Mouse (Mus musculus) stomach, embryonic 16.5 days (tissue): ENCODE data around the gene Map3k3. TPM values are rescaled to one million over a fixed set of nuclear protein-coding genes. Genes with fewer than 3 reads are reported as not detected.
A peak's percentile ranks its signal among the peaks of the same experiment; 100 is the strongest.
"Not testable (repeated sequence)": the region's sequence is repeated elsewhere in the genome, so short reads cannot be mapped to it uniquely, and the experiment has no call there.

Experiments used
- ATAC-seq: fragments of 200-750 bp; cut with Nextera tagmentation; 2 replicates; pipeline ENCODE4 v1.8.0; 2017; ENCODE audit warnings: moderate number of reproducible peaks, moderate TSS enrichment; ENCODE audit not compliant: insufficient read depth, low FRiP score
- H3K27ac ChIP-seq: fragments of 300-500 bp; sonication (generic); 2 replicates; pipeline ENCODE4 v1.5.1; 2014; ENCODE audit warnings: low read length
- H3K27me3 ChIP-seq: fragments of 300-500 bp; sonication (generic); 2 replicates; pipeline ENCODE4 v1.6.1; 2014; ENCODE audit warnings: low read length, control low read depth, mixed read lengths; ENCODE audit not compliant: control insufficient read depth, insufficient read depth
- H3K36me3 ChIP-seq: fragments of 300-500 bp; sonication (generic); 2 replicates; pipeline ENCODE4 v1.6.1; 2014; ENCODE audit warnings: low read length; ENCODE audit not compliant: control insufficient read depth, insufficient read depth
- H3K4me1 ChIP-seq: fragments of 300-500 bp; sonication (generic); 2 replicates; pipeline ENCODE4 v1.6.1; 2014; ENCODE audit warnings: low read length, control low read depth, mixed read lengths; ENCODE audit not compliant: control insufficient read depth, insufficient read depth
- H3K4me2 ChIP-seq: fragments of 300-500 bp; sonication (generic); 2 replicates; pipeline ENCODE4 v1.6.1; 2014; ENCODE audit warnings: low read depth, low read length, mixed read lengths
- H3K4me3 ChIP-seq: fragments of 300-500 bp; sonication (generic); replicated peaks from 2 replicates; pipeline ENCODE4 v1.5.1; 2014; ENCODE audit warnings: mild to moderate bottlenecking, low read length
- H3K9ac ChIP-seq: fragments of 300-500 bp; sonication (generic); 2 replicates; pipeline ENCODE4 v1.6.1; 2014; ENCODE audit warnings: low read length
- H3K9me3 ChIP-seq: fragments of 300-500 bp; sonication (generic); replicated peaks from 2 replicates; pipeline ENCODE4 v1.6.1; 2016; ENCODE audit warnings: low read length, control low read depth; ENCODE audit not compliant: control insufficient read depth
- WGBS: fragments of 180-500 bp; shearing (Covaris S2); extraction: QIAGEN DNeasy Blood & Tissue Kit; methylation state at CpG from one replicate; pipeline ENCODE4 v1.1.7; 2014; 5-methylcytosine and 5-hydroxymethylcytosine counted together
- polyA plus RNA-seq: library from polyadenylated mRNA; unstranded; fragments of >200 nt; fragmentation: Nextera tagmentation; extraction: Ambion mirVana; gene quantifications from 2 replicates; pipeline ENCODE4 v1.2.1, GENCODE M21; 2015

Gene Map3k3
- polyA plus RNA-seq, 1 experiment from 2014 or later = 8.1 TPM

DNA sequence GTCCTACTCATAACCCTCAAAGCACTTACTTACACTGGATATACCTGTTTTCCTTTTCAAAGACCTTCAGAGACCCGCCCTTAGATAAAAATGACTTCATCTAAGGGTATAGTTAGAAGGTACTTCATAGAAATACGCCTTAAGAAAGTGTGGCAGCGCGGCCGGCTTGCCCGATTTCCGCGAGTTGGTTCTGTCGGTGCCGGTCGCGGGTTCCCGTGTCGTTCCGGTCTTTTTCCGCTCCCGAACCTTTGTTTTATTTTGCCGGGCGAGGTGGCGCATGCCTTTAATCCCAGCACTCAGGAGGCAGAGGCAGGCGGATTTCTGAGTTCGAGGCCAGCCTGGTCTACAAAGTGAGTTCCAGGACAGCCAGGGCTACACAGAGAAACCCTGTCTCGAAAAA is 17.8 kb upstream of the Map3k3 start:
- not testable (repeated sequence) for H3K27me3 ChIP-seq, H3K36me3 ChIP-seq, H3K9me3 ChIP-seq, ATAC-seq
- 11% methylated on average over 23 of the region's 23 CpGs for WGBS
- H3K9ac ChIP-seq = peak overlapping the region; percentile 95
- peak overlapping the region; percentile 93 for H3K4me3 ChIP-seq
- H3K27ac ChIP-seq = peak overlapping the region; percentile 96
- peaks cover 13% of the 10 kb centered on the region for H3K4me1 ChIP-seq
- H3K4me2 ChIP-seq = peak overlapping the region; percentile 85

DNA sequence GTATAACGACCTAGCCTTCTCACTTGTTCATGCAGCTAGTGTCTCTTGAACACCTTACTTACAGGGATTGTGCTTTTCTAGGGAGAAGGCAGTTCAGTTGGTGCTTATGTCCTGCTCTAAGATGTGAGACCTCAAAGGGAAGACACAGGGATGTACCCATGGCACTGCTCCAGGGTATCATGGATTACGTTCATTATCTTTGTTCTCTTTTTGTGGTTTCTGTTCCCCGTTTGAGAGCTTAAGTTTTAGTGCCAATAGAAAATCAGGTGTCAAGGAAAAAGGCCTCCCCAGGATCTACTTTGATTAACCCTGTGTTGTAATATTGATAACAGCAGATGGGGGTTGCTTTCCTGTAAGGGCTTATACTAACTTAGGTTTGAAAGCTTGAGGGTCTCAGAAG is 10.6 kb upstream of the Map3k3 start:
- Histone ChIP-seq H3K27me3 (no peaks in the 10 kb centered on the region), H3K4me2 (no peak overlapping the region), H3K4me3 (no peak overlapping the region), H3K9me3 (no peaks in the 10 kb centered on the region), H3K4me1 (no peaks in the 10 kb centered on the region), H3K9ac (no peak overlapping the region), H3K27ac (no peak overlapping the region), H3K36me3 (no peaks in the 10 kb centered on the region; the same call in none of the 2 replicates)
- 80% methylated on average over 3 of the region's 3 CpGs for WGBS
- ATAC-seq = no peak

DNA sequence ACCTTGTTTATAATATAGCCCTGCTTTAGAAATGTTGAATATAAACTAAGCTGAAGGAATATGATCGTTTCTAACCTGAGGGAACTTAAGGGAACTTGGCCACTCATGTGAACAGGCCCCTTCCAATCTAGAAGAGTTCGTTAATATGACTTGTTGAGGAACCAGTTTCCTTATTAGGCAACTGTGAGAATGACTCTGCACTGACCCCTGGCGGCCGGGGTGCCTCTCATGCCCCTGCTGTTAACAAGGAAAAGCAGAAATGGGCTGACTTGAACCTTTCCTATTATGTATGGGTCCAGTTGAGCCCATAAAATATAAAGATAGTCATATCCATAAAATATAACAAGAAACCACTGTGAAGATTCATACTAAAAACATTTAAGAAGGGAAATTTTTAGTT is 8.1 kb upstream of the Map3k3 start:
- no peaks in the 10 kb centered on the region for H3K27me3 ChIP-seq
- H3K4me1 ChIP-seq = no peaks in the 10 kb centered on the region
- H3K36me3 ChIP-seq = no peaks in the 10 kb centered on the region; the same call in none of the 2 replicates
- H3K4me2 ChIP-seq = no peak overlapping the region
- WGBS = 6% methylated on average over 4 of the region's 4 CpGs
- no peak for ATAC-seq
- no peak overlapping the region for H3K27ac ChIP-seq
- H3K9ac ChIP-seq = no peak overlapping the region
- H3K9me3 ChIP-seq = no peaks in the 10 kb centered on the region
- no peak overlapping the region for H3K4me3 ChIP-seq

DNA sequence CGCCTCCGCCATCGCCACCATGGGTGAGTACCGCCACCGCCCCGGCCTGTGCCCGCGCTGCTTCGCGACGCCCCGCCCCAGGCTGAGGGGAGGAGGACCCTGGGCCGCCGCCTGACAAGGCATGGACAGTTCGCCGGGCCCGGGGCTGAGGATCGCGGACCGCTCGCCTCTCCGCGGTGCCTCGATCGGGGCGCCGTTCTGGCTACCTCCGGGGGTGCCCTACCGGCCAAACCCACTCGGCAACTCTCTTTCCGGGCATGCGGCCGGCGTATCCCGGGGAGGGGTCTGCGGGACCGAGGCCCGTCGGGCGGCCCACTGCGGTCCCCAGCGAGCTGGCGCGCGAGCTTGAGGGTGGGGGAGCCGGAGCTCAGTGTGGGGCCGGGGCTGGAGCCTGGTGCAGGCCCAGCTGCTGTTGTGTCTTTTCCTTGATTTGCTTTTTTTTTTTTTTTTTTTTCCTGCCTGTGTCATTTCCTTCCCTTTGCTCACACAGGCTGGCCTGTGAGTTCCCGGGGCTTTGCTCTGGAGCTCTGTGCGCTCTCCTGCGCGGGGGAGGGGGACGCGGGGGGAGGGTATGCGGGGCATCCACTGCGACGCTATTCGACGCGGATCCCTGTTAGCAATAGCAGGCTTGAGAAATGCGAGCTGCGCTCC is 623 bp downstream of the Map3k3 start:
- WGBS = 1% methylated on average over 61 of the region's 61 CpGs
- peak overlapping the region; percentile 99 for H3K4me3 ChIP-seq
- H3K4me1 ChIP-seq = peaks cover 11% of the 10 kb centered on the region; the same call in 1 of the 2 replicates
- peak overlapping the region; percentile 64 for H3K4me2 ChIP-seq
- H3K27ac ChIP-seq = peak overlapping the region; percentile 99
- H3K27me3 ChIP-seq = no peaks in the 10 kb centered on the region
- H3K36me3 ChIP-seq = no peaks in the 10 kb centered on the region
- peak; percentile 71 for ATAC-seq
- no peaks in the 10 kb centered on the region for H3K9me3 ChIP-seq
- peak overlapping the region; percentile 98 for H3K9ac ChIP-seq

DNA sequence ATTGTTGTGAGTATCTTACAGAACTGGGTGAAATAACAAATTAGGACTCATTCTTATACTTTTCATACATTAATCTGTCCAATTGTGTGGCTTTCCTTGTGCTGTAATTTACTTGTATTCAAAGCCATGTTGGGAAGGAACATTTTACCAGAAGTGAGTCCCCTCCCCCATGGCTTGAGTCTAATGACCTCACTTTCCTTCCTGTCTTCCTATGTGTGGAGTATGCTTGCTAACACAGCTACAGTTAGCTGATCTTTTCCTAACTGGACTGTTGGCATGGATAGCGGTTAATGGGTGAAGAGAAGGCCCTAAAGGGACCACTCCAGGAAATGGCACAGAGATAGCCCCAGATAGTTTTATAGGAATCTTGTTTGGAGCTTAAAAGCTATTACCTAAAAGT is 13.8 kb downstream of the Map3k3 start:
- no peak overlapping the region for H3K4me2 ChIP-seq
- H3K9ac ChIP-seq = no peak overlapping the region
- no peaks in the 10 kb centered on the region for H3K36me3 ChIP-seq
- H3K27ac ChIP-seq = no peak overlapping the region
- 79% methylated on average over 1 of the region's 1 CpGs for WGBS
- no peak for ATAC-seq
- H3K9me3 ChIP-seq = no peaks in the 10 kb centered on the region
- no peaks in the 10 kb centered on the region for H3K4me1 ChIP-seq
- no peak overlapping the region for H3K4me3 ChIP-seq
- no peaks in the 10 kb centered on the region for H3K27me3 ChIP-seq

DNA sequence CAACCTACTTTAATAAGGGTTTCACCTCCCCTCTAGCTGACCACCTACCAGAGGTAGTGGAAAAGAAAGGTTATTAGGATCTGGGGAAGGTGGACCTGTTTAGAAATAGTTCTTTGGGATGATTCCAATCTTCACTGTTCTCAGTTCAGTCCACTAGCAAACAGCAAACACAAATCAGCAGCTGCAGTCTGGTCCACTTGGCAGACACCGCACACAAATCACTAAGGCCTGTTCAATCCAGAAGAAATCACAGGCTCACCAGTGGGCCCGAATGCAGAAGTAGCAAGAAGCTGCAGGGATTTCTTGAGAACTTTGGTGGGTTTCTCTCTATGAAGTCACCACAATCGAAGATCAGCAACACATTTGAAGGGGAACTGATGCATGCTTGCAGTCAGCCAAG is 18.5 kb downstream of the Map3k3 start:
- Histone ChIP-seq H3K4me1 (no peaks in the 10 kb centered on the region), H3K4me2 (no peak overlapping the region), H3K9me3 (no peaks in the 10 kb centered on the region), H3K27ac (no peak overlapping the region), H3K36me3 (no peaks in the 10 kb centered on the region), H3K9ac (no peak overlapping the region), H3K27me3 (no peaks in the 10 kb centered on the region), H3K4me3 (no peak overlapping the region)
- WGBS = 83% methylated on average over 3 of the region's 3 CpGs
- ATAC-seq = no peak

DNA sequence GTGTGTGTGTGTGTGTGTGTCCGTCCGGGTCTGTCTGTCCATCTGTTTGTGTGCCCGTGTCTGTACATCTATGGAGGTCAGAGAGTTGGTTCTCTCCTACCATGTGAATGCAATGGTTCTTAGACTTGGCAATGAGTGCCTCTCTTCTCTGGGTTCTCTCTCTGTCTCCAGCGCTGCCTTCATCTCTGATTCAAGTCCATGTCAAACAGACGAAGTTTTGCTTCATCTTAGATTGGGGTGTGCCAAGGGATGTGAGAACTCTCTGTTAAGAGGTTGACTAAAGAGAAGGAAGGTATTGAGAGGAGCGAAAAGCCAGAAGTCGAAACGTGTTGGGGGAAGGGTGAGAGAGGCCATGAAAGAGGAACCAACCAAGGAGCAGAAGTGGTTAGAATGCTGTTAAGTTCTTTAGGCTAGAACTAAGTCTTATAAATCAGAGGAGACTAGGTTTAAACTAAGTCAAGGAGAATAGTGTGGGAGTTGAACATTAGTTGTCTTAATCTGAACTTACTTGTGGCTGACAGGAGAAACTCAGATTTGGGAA is 21.7 kb downstream of the Map3k3 start:
- no peaks in the 10 kb centered on the region for H3K36me3 ChIP-seq
- 81% methylated on average over 8 of the region's 8 CpGs for WGBS
- no peak overlapping the region for H3K27ac ChIP-seq
- H3K4me3 ChIP-seq = no peak overlapping the region
- H3K27me3 ChIP-seq = no peaks in the 10 kb centered on the region
- H3K4me1 ChIP-seq = no peaks in the 10 kb centered on the region
- H3K9ac ChIP-seq = no peak overlapping the region
- no peaks in the 10 kb centered on the region for H3K9me3 ChIP-seq
- no peak overlapping the region for H3K4me2 ChIP-seq
- no peak for ATAC-seq

DNA sequence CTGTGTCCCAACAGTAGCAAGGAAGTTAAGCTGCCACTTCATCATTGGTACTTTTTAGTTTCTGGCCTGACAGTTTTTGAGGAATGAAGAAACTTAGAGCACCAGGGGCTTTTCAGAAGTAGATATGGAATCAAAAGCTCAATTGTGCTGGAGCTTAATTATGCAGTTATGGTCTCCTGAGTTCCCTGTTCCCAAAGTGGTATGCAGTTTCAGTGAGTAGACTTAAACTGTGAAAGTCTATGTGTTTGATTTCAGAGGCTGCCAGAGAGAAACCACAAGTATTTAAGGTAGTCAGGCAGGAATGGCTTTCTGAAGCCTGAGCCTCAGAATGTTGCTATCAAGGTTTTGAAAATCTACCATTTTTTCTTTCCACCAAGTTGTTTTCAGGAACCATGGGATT is 27.3 kb downstream of the Map3k3 start:
- H3K27me3 ChIP-seq = no peaks in the 10 kb centered on the region
- no peak for ATAC-seq
- no peak overlapping the region for H3K4me3 ChIP-seq
- no peak overlapping the region for H3K4me2 ChIP-seq
- H3K4me1 ChIP-seq = no peaks in the 10 kb centered on the region
- no peak overlapping the region for H3K27ac ChIP-seq
- no peak overlapping the region for H3K9ac ChIP-seq
- no peaks in the 10 kb centered on the region for H3K9me3 ChIP-seq
- 0 out of 2 replicates have a peak, but pooled peaks cover 9% of the 10 kb centered on the region for H3K36me3 ChIP-seq

DNA sequence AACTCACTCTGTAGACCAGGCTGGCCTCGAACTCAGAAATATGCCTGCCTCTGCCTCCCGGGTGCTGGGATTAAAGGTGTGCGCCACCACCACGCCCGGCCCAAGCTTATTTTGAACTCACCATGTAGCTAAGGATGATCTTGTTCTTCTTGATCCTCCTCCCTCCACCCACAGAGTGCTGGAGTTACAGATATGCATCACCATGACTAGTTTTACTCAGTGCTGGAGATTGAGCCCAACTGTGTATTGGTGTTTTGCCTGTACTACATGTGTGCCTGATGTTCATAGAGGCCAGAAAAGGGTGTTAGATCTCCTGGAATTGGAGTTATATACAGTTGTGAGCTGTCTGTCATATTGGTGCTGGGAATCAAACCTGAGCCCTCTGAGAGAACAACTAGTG is 37.8 kb downstream of the Map3k3 start:
- Histone ChIP-seq H3K4me3 (no peak overlapping the region), H3K36me3 (no peaks in the 10 kb centered on the region), H3K9me3 (no peaks in the 10 kb centered on the region), H3K27ac (peak overlapping the region; percentile 34; the same call in 1 of the 2 replicates), H3K4me2 (no peak overlapping the region), H3K4me1 (no peaks in the 10 kb centered on the region), H3K27me3 (no peaks in the 10 kb centered on the region), H3K9ac (no peak overlapping the region)
- 97% methylated on average over 5 of the region's 5 CpGs for WGBS
- ATAC-seq = no peak
